Mouse (Mus musculus): ENCODE measurements around the gene Sept5.

DNA sequence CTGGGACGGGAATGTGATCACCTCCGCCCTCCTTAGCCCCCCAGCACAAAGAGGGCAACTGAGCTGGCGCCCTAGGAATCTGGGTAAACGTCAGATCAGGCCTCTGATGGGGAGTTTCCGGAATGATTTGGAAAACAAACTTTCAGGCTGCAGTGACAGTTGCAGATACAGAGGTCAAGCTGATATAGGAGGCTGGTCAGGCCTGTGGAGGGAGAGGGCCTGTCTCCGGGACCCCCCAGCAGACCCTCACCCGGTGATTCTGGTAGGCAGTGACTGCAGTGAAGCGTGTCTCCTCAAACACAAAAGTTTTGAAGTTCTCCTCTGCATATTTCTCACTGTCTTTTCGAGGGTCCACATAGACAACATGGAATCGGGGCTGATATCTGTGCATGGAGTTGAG is 46.6 kb downstream of the Sept5 start:
- no peak for TF ChIP-seq EP300 (IDR thresholded peaks at IDR 0.05; ENCODE audit: low read depth)
- no peak for TF ChIP-seq CTCF (IDR thresholded peaks at IDR 0.05; ENCODE audit: low read depth)

Measured in heart, postnatal 0 days (tissue).